Mouse (Mus musculus) CH12.LX (cell line): ENCODE data around the gene Rps24. TPM values are rescaled to one million over a fixed set of nuclear protein-coding genes. Genes with fewer than 3 reads are reported as not detected.

Source experiments
- DNase-seq: peaks from one replicate; pipeline ENCODE4 v3.0.0-alpha.2; 2013; ENCODE audit errors: extremely low read depth
- H3K27ac ChIP-seq: 2 replicates; pipeline ENCODE4 v1.5.1; 2012; ENCODE audit warnings: low read depth, mild to moderate bottlenecking, control low read depth, moderate library complexity; ENCODE audit not compliant: insufficient read depth
- H3K27me3 ChIP-seq: replicated peaks from 2 replicates; pipeline ENCODE3; 2012; ENCODE audit warnings: inconsistent platforms
- H3K36me3 ChIP-seq, 2 experiments: replicated peaks in 1 of 2; 2 replicates each; pipeline versions ENCODE3 to v1.6.1; 2012; ENCODE audit warnings: inconsistent platforms in 1 of 2, low read length in 1 of 2, mild to moderate bottlenecking in 1 of 2, mixed read lengths in 1 of 2, moderate library complexity in 1 of 2; ENCODE audit not compliant: control insufficient read depth in 1 of 2, insufficient read depth in 1 of 2
- H3K4me1 ChIP-seq, 2 experiments: 2 replicates each; pipeline ENCODE4 v1.6.1; 2012; ENCODE audit warnings: inconsistent platforms in 1 of 2, moderate library complexity in 1 of 2; ENCODE audit not compliant: insufficient read depth in 2 of 2, control insufficient read depth in 1 of 2
- H3K4me2 ChIP-seq: 2 replicates; pipeline ENCODE4 v1.6.1; 2012; ENCODE audit warnings: low read depth, mild to moderate bottlenecking, control low read depth; ENCODE audit not compliant: poor library complexity, insufficient read depth, severe bottlenecking
- H3K4me3 ChIP-seq, 3 experiments: fragments of 150-350 bp in 1 of 3; sonication (generic) in 1 of 3; replicated peaks in 1 of 3; 2 replicates each; pipeline versions ENCODE3 to v1.5.1; 2011 to 2012; ENCODE audit warnings: low read depth in 2 of 3, low read length in 2 of 3, mild to moderate bottlenecking in 2 of 3, moderate library complexity in 2 of 3, control low read depth in 1 of 3, improper control_type of control experiment in 1 of 3, inconsistent platforms in 1 of 3, mixed read lengths in 1 of 3; ENCODE audit not compliant: poor library complexity in 1 of 3
- H3K79me2 ChIP-seq: replicated peaks from 2 replicates; pipeline ENCODE4 v1.6.1; 2012; ENCODE audit warnings: mild to moderate bottlenecking, moderate library complexity; ENCODE audit not compliant: control insufficient read depth, poor library complexity, insufficient read depth, severe bottlenecking; ENCODE audit errors: extremely low read depth
- H3K9ac ChIP-seq: 2 replicates; pipeline ENCODE4 v1.6.1; 2012; ENCODE audit warnings: low read depth, mild to moderate bottlenecking, control low read depth, moderate library complexity; ENCODE audit not compliant: insufficient read depth
- H3K9me3 ChIP-seq: replicated peaks from 2 replicates; pipeline ENCODE3; 2012; ENCODE audit warnings: low read length, inconsistent platforms, mixed read lengths
- CHD2 ChIP-seq: IDR thresholded peaks from 2 replicates; pipeline ENCODE4 v1.6.1; 2011; ENCODE audit warnings: low read length, improper control_type of control experiment
- CTCF ChIP-seq, 2 experiments: IDR thresholded peaks in 1 of 2; conservative IDR thresholded peaks in 1 of 2; 2 replicates each; pipeline ENCODE4 v1.5.1; 2011 to 2012; ENCODE audit warnings: low read depth in 2 of 2, low read length in 2 of 2, improper control_type of control experiment in 1 of 2, inconsistent platforms in 1 of 2, mild to moderate bottlenecking in 1 of 2, moderate library complexity in 1 of 2
- ELF1 ChIP-seq: IDR thresholded peaks from 2 replicates; pipeline ENCODE4 v1.6.1; 2014; ENCODE audit warnings: low read depth, mild to moderate bottlenecking, inconsistent platforms, low read length, improper control_type of control experiment
- GABPA ChIP-seq: IDR thresholded peaks from 2 replicates; pipeline ENCODE4 v1.6.1; 2012; ENCODE audit warnings: low read depth, low read length, improper control_type of control experiment, inconsistent platforms; ENCODE audit not compliant: insufficient replicate concordance
- HCFC1 ChIP-seq: IDR thresholded peaks from 2 replicates; pipeline ENCODE4 v1.6.1; 2012; ENCODE audit warnings: low read depth, mild to moderate bottlenecking, inconsistent platforms, low read length, improper control_type of control experiment
- JUN ChIP-seq: IDR thresholded peaks from 2 replicates; pipeline ENCODE4 v1.6.1; 2011; ENCODE audit warnings: low read depth, mild to moderate bottlenecking, low read length, improper control_type of control experiment, moderate library complexity; ENCODE audit not compliant: insufficient read depth
- JUND ChIP-seq: conservative IDR thresholded peaks from 2 replicates; pipeline ENCODE4 v1.6.1; 2011; ENCODE audit warnings: low read depth, low read length, improper control_type of control experiment
- KAT2A ChIP-seq: IDR thresholded peaks from 2 replicates; pipeline ENCODE4 v1.6.1; 2012; ENCODE audit warnings: low read length, improper control_type of control experiment, inconsistent platforms; ENCODE audit not compliant: insufficient replicate concordance
- MAFK ChIP-seq: IDR thresholded peaks from 2 replicates; pipeline ENCODE4 v1.6.1; 2011; ENCODE audit warnings: low read length, improper control_type of control experiment; ENCODE audit not compliant: insufficient replicate concordance
- MAZ ChIP-seq: IDR thresholded peaks from 2 replicates; pipeline ENCODE4 v1.6.1; 2012; ENCODE audit warnings: low read depth, mild to moderate bottlenecking, inconsistent platforms, low read length, improper control_type of control experiment, moderate library complexity
- MYC ChIP-seq: IDR thresholded peaks from 2 replicates; pipeline ENCODE4 v1.6.1; 2011; ENCODE audit warnings: low read depth, mild to moderate bottlenecking, improper control_type of control experiment, low read length
- NELFE ChIP-seq: IDR thresholded peaks from 2 replicates; pipeline ENCODE4 v1.6.1; 2011; ENCODE audit warnings: low read depth, low read length, improper control_type of control experiment
- PAX5 ChIP-seq: IDR thresholded peaks from 2 replicates; pipeline ENCODE4 v1.6.1; 2012; ENCODE audit warnings: low read length, inconsistent platforms, mixed read lengths
- POLR2A ChIP-seq: IDR thresholded peaks from 2 replicates; pipeline ENCODE4 v1.6.1; 2011; ENCODE audit warnings: low read depth, mild to moderate bottlenecking, improper control_type of control experiment, low read length
- POLR2AphosphoS2 ChIP-seq: IDR thresholded peaks from 2 replicates; pipeline ENCODE4 v1.6.1; 2011; ENCODE audit warnings: low read depth, low read length, improper control_type of control experiment
- RAD21 ChIP-seq: IDR thresholded peaks from 2 replicates; pipeline ENCODE4 v1.6.1; 2011; ENCODE audit warnings: low read depth, mild to moderate bottlenecking, low read length, improper control_type of control experiment, moderate library complexity
- SIN3A ChIP-seq: IDR thresholded peaks from 2 replicates; pipeline ENCODE4 v1.6.1; 2012; ENCODE audit warnings: low read length, improper control_type of control experiment, inconsistent platforms
- TBP ChIP-seq: conservative IDR thresholded peaks from 2 replicates; pipeline ENCODE4 v1.6.1; 2011; ENCODE audit warnings: low read depth, low read length, improper control_type of control experiment
- UBTF ChIP-seq: IDR thresholded peaks from 2 replicates; pipeline ENCODE4 v1.6.1; 2012; ENCODE audit warnings: low read depth, mild to moderate bottlenecking, inconsistent platforms, low read length, improper control_type of control experiment, moderate library complexity
- ZC3H11A ChIP-seq: IDR thresholded peaks from 2 replicates; pipeline ENCODE4 v1.6.1; 2012; ENCODE audit warnings: low read depth, mild to moderate bottlenecking, inconsistent platforms, low read length, improper control_type of control experiment
- ZKSCAN1 ChIP-seq: IDR thresholded peaks from 2 replicates; pipeline ENCODE4 v1.6.1; 2012; ENCODE audit warnings: low read depth, inconsistent platforms, low read length, improper control_type of control experiment, borderline replicate concordance
- ZMIZ1 ChIP-seq: IDR thresholded peaks from 2 replicates; pipeline ENCODE4 v1.6.1; 2012; ENCODE audit warnings: low read depth, mild to moderate bottlenecking, inconsistent platforms, low read length, improper control_type of control experiment
- ZNF384 ChIP-seq: IDR thresholded peaks from 2 replicates; pipeline ENCODE4 v1.6.1; 2012; ENCODE audit warnings: low read depth, low read length, improper control_type of control experiment, inconsistent platforms
- dilution Hi-C: fragments of 300-500 bp; cut with MboI; formaldehyde crosslinking; loops from 2 replicates; pipeline ENCODE4 v1.14.3; 2020; ENCODE audit warnings: low sequenced_read_pairs; ENCODE audit not compliant: extremely low pct_unique_long_range_greater_than_20kb, extremely low pct_ligation_motif_present
- in situ Hi-C: fragments of 300-500 bp; cut with MboI; formaldehyde crosslinking; loops from 3 replicates; pipeline ENCODE4 v1.14.3; 2019; ENCODE audit warnings: low sequenced_read_pairs, low pct_ligation_motif_present, low pct_unique_long_range_greater_than_20kb, mixed read lengths
- polyA plus RNA-seq: library from polyadenylated mRNA; unstranded; fragments of >175 nt; gene quantifications from 2 replicates; pipeline ENCODE4 v1.2.1, GENCODE M21; 2012; ENCODE audit warnings: low read depth; ENCODE audit not compliant: insufficient read length
- total RNA-seq, 2 experiments: library from RNA; depleted of rRNA; stranded (reverse); fragments of 300-350 nt in 1 of 2; fragments of >200 nt in 1 of 2; gene quantifications; 2 replicates each; pipeline ENCODE4 v1.2.3; 2012 to 2014

Gene Rps24
- total and polyA plus RNA-seq, 3 experiments, result 2,823 to 7,430 (median 3,420) TPM

- no peak for DNase-seq
- Histone ChIP-seq H3K79me2 (no peaks in the 10 kb centered on the region), H3K4me2 (no peak overlapping the region), H3K27me3 (peaks cover 3% of the 10 kb centered on the region), H3K9ac (no peak overlapping the region), H3K9me3 (peaks cover 6% of the 10 kb centered on the region), H3K36me3 (no peaks in the 10 kb centered on the region), H3K4me1 (no peaks in the 10 kb centered on the region), H3K4me3 (no peak overlapping the region), H3K27ac (no peak overlapping the region)
- TF ChIP-seq POLR2AphosphoS2, result no peak
- no peak for TF ChIP-seq CHD2
- no peak for TF ChIP-seq RAD21
- TF ChIP-seq TBP, result no peak
- no peak for TF ChIP-seq JUN
- TF ChIP-seq GABPA, result no peak
- no peak for TF ChIP-seq CTCF (conservative IDR thresholded peaks at IDR 0.05 in 1 of 2, IDR thresholded peaks at IDR 0.05 in 1 of 2; ENCODE audit: low read depth in 2 of 2, low read length in 2 of 2)
- no peak for TF ChIP-seq MAFK
- no peak for TF ChIP-seq HCFC1
- TF ChIP-seq ELF1, result no peak
- TF ChIP-seq UBTF, result no peak
- no peak for TF ChIP-seq MAZ
- no peak for TF ChIP-seq ZC3H11A
- no peak for TF ChIP-seq ZMIZ1
- no peak for TF ChIP-seq JUND
- no peak for TF ChIP-seq SIN3A
- in situ Hi-C loops (no loop called here), dilution Hi-C loops (no loop called here)
Observed at GRCm38 (mm10) chr14:24512527-24513161, 25.7 kb downstream of the Rps24 start.

DNA sequence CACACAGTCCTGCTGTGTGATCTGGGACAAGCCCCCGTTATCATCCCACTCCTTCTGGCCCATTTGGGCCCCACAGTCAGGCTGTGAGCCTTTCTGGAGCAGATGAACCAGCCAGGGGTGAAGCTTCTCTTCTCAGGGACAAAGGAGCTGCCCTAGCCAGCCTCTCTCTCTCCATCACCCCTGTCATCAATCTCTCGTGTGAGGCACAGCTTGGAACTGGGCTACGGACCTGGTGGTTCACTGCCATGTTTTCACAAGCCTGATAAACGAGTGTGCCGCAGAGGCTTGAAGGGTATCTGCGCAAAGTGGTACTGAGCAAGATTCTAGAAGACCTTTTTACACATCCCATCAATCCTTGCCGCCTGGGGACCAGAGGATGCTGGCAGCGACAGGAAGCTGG is 34.7 kb downstream of the Rps24 start:
- TF ChIP-seq KAT2A, result no peak
- TF ChIP-seq MAZ, result no peak
- TF ChIP-seq PAX5, result no peak
- TF ChIP-seq ZC3H11A, result no peak
- TF ChIP-seq ZKSCAN1, result no peak
- TF ChIP-seq MAFK, result no peak
- TF ChIP-seq POLR2A, result no peak
- TF ChIP-seq ZNF384, result no peak
- TF ChIP-seq CHD2, result no peak
- TF ChIP-seq NELFE, result no peak
- TF ChIP-seq ELF1, result no peak
- no peak for TF ChIP-seq MYC
- Histone ChIP-seq H3K4me1 (peaks cover 0 to 9% of the 10 kb centered on the region in 2 experiments; a peak in 2 of 4 replicates), H3K36me3 (no peaks in the 10 kb centered on the region), H3K9me3 (no peaks in the 10 kb centered on the region), H3K9ac (no peak overlapping the region), H3K4me3 (no peak overlapping the region), H3K4me2 (no peak overlapping the region), H3K79me2 (no peaks in the 10 kb centered on the region), H3K27me3 (peaks cover 26% of the 10 kb centered on the region), H3K27ac (no peak overlapping the region)
- dilution Hi-C loops, result no loop called here
- in situ Hi-C loops, result no loop called here
- no peak for DNase-seq
